Comparison of ENCODE assay signal across 20 mouse cellular contexts in the genomic region with DNA sequence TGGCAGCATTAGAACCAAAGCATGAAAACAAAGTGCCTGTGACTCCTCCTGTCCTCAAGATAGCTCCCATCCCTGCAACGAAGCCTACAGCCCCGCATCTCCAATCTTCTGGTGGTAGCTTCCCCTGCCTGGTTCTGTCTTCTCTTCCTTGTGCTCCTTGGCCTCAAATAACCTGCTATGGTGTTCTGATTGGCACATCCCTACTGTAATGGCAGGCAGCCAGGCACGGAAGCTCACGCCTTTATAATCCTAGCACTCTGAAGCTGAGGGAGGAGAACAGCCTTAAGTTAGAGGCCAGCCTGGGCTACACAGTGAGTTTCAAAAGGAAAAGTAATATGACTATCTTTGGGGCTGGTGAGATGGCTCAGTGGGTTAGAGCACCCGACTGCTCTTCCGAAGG. TPM values are rescaled to one million over a fixed set of nuclear protein-coding genes. Genes with fewer than 3 reads are reported as not detected.
DNase-seq lines count a peak whose midpoint lies in the region; ATAC-seq and TF ChIP-seq lines count a peak whose summit lies in the region.
"Had no signal": no experiment of that assay in that cellular context is flagged by ENCODE, and none has a peak within 500 bp of the region (broad histone marks: within the 10 kb centered on the region; RNA-seq: fewer than 3 reads in every experiment).

No protein-coding gene starts in this region.

- H3K4me2 ChIP-seq in midbrain, embryonic 11.5 days, result no peak overlapping the region
- H3K4me2 ChIP-seq: embryonic facial prominence, embryonic 15.5 days; hindbrain, embryonic 13.5 days; limb, embryonic 12.5 days; liver, embryonic 15.5 days had no signal

- H3K4me3 ChIP-seq in cerebellum, adult 2 months (replicated peaks; ENCODE audit: insufficient read depth, low read depth, low read length), result no peak overlapping the region
- no peak overlapping the region for H3K4me3 ChIP-seq in midbrain, embryonic 11.5 days (ENCODE audit: low read depth, low read length)
- H3K4me3 ChIP-seq: embryonic facial prominence, embryonic 15.5 days; forebrain, embryonic 10.5 days; hindbrain, embryonic 13.5 days; limb, embryonic 12.5 days; liver, embryonic 15.5 days had no signal

- no peak overlapping the region for H3K27ac ChIP-seq in cerebellum, adult 2 months (ENCODE audit: insufficient read depth, low read length)
- no peak overlapping the region for H3K27ac ChIP-seq in midbrain, embryonic 11.5 days (ENCODE audit: low read depth, low read length)
- H3K27ac ChIP-seq: embryonic facial prominence, embryonic 15.5 days; forebrain, embryonic 10.5 days; hindbrain, embryonic 13.5 days; limb, embryonic 12.5 days; liver, embryonic 15.5 days had no signal

- no peak for ATAC-seq in midbrain, embryonic 11.5 days (ENCODE audit: low FRiP score)

- TF ChIP-seq POLR2A in cerebellum, adult 2 months (IDR thresholded peaks at IDR 0.05; ENCODE audit: borderline replicate concordance, insufficient read depth, low read length), result no peak

- no peaks in the 10 kb centered on the region for H3K9me3 ChIP-seq in midbrain, embryonic 11.5 days (ENCODE audit: control insufficient read depth, low read length)
- H3K9me3 ChIP-seq: embryonic facial prominence, embryonic 15.5 days; forebrain, embryonic 10.5 days; hindbrain, embryonic 13.5 days; limb, embryonic 12.5 days; liver, embryonic 15.5 days had no signal

- WGBS in cerebellum, adult 2 months, result 50% methylated on average over 6 of the region's 6 CpGs
- 91% methylated on average over 6 of the region's 6 CpGs for WGBS in midbrain, embryonic 11.5 days

- TF ChIP-seq CTCF in cerebellum, adult 2 months (IDR thresholded peaks at IDR 0.05; ENCODE audit: borderline replicate concordance, insufficient read depth, low read depth, low read length), result no peak

- no peaks in the 10 kb centered on the region for H3K27me3 ChIP-seq in cerebellum, adult 2 months (ENCODE audit: control insufficient read depth, insufficient read depth, low read length)
- H3K27me3 ChIP-seq in midbrain, embryonic 11.5 days (ENCODE audit: control insufficient read depth, insufficient read depth, low read length), result no peaks in the 10 kb centered on the region
- H3K27me3 ChIP-seq: CH12.LX; embryonic facial prominence, embryonic 15.5 days; hindbrain, embryonic 13.5 days; limb, embryonic 12.5 days; liver, embryonic 15.5 days had no signal

- H3K9ac ChIP-seq in midbrain, embryonic 11.5 days (ENCODE audit: low read length), result no peak overlapping the region
- H3K9ac ChIP-seq: embryonic facial prominence, embryonic 15.5 days; hindbrain, embryonic 13.5 days; limb, embryonic 12.5 days; liver, embryonic 15.5 days had no signal

- peak; percentile 60 to 66 for DNase-seq in cerebellum, adult 2 months
- DNase-seq in cerebellum, adult 9-10 months, result no peak
- peak; percentile 46 to 65 for DNase-seq in kidney, adult 8-10 months
- DNase-seq in kidney, postnatal 4 days, result no peak
- peak; percentile 66 for DNase-seq in brain, adult 2 months (ENCODE audit: low read depth, low spot score)
- peak; percentile 67 for DNase-seq in kidney, postnatal 25 days
- no peak for DNase-seq in midbrain, embryonic 11.5 days (ENCODE audit: low spot score, missing footprints)
- DNase-seq in ovary, postnatal 36 days (ENCODE audit: low spot score), result no peak
- DNase-seq: adrenal gland, postnatal 36 days; embryo, embryonic 11 days; gastrocnemius, postnatal 25 days; heart, postnatal 10 days; right cerebral cortex, adult 18-20 months; thymus, postnatal 4 days had no signal

- H3K36me3 ChIP-seq in midbrain, embryonic 11.5 days (ENCODE audit: control insufficient read depth, insufficient read depth, low read length), result peaks cover 4% of the 10 kb centered on the region; the same call in 1 of the 2 replicates

- peaks cover 58% of the 10 kb centered on the region for H3K4me1 ChIP-seq in cerebellum, adult 2 months (ENCODE audit: control insufficient read depth, insufficient read depth, low read length)
- no peaks in the 10 kb centered on the region for H3K4me1 ChIP-seq in midbrain, embryonic 11.5 days (ENCODE audit: control insufficient read depth, insufficient read depth, low read length)
- H3K4me1 ChIP-seq: forebrain, embryonic 10.5 days had no signal

RNA-seq across cellular contexts. Expression of gene Fam207a, which starts 11.4 kb away (rescaled TPM):
- polyA plus RNA-seq in cerebellum, adult 2 months (2012; rRNA removed), result 36.5 and 39.0 TPM in 2 replicates
- polyA plus RNA-seq in midbrain, embryonic 11.5 days (2014; fragmentation: Nextera tagmentation; extraction: Ambion mirVana), result 38.7 and 42.2 TPM in 2 replicates

RNA-seq across cellular contexts. Expression of gene Itgb2, which starts 25.9 kb away (rescaled TPM):
- 2.3 and 2.4 TPM in 2 replicates for polyA plus RNA-seq in cerebellum, adult 2 months (2012; rRNA removed)
- 0.57 and 0.59 TPM in 2 replicates for polyA plus RNA-seq in midbrain, embryonic 11.5 days (2014; fragmentation: Nextera tagmentation; extraction: Ambion mirVana)

Comparison
In these comparisons a context has a peak if more than half of its experiments do, and no peak if none do; other contexts are left out.
1. DNase-seq: peak in cerebellum, adult 2 months (2 of 2), kidney, adult 8-10 months (2 of 2), brain, adult 2 months (single experiment) and kidney, postnatal 25 days (2 of 2); none in cerebellum, adult 9-10 months (single experiment), kidney, postnatal 4 days (0 of 2), midbrain, embryonic 11.5 days (single experiment) and ovary, postnatal 36 days (single experiment).